Mouse (Mus musculus) naive thymus-derived CD4-positive, alpha-beta T cell, adult 2 months (primary cell): Measurements from ENCODE around the gene Cflar.
"Not testable (repeated sequence)": the region's sequence is repeated elsewhere in the genome, so short reads cannot be mapped to it uniquely, and the experiment has no call there.

Experiments
- DNase-seq: peaks from one replicate; pipeline ENCODE4 v3.0.0-alpha.2; 2011; ENCODE audit warnings: low read depth

Cflar gene

GRCm38 (mm10) chr1:58775361-58775760 lies 64.1 kb downstream of the Cflar start:
- DNase-seq = no peak

GRCm38 (mm10) chr1:58777583-58777982 lies 66.3 kb downstream of the Cflar start:
- no peak for DNase-seq

GRCm38 (mm10) chr1:58778226-58778625 lies 66.9 kb downstream of the Cflar start:
- peak; percentile 72 for DNase-seq

GRCm38 (mm10) chr1:58786276-58786675 lies 75.0 kb downstream of the Cflar start:
- no peak for DNase-seq

- no peak for DNase-seq
Observed at GRCm38 (mm10) chr1:58788410-58788809, 77.1 kb downstream of the Cflar start.

GRCm38 (mm10) chr1:58794705-58795104 lies 83.4 kb downstream of the Cflar start:
- no peak for DNase-seq

GRCm38 (mm10) chr1:58795291-58796058 lies 84.2 kb downstream of the Cflar start, which contains the start of gene Casp8:
TSS of gene Casp8 (plus strand) at chr1:58795374.
- peak; percentile 78 for DNase-seq

- DNase-seq = no peak
Observed at GRCm38 (mm10) chr1:58796059-58796363, 84.7 kb downstream of the Cflar start.

- DNase-seq = peak; percentile 36
Observed at GRCm38 (mm10) chr1:58796853-58797252, 85.5 kb downstream of the Cflar start.

- DNase-seq = peak; percentile 86
Observed at GRCm38 (mm10) chr1:58797370-58797769, 86.1 kb downstream of the Cflar start.

- DNase-seq = no peak
Observed at GRCm38 (mm10) chr1:58798911-58799310, 87.6 kb downstream of the Cflar start.

GRCm38 (mm10) chr1:58800644-58801043 lies 89.3 kb downstream of the Cflar start:
- not testable (repeated sequence) for DNase-seq

- peak; percentile 62 for DNase-seq
Observed at GRCm38 (mm10) chr1:58801558-58802285, 90.4 kb downstream of the Cflar start.

- peak; percentile 78 for DNase-seq
Observed at GRCm38 (mm10) chr1:58802322-58803273, 91.3 kb downstream of the Cflar start.

- peak; percentile 37 for DNase-seq
Observed at GRCm38 (mm10) chr1:58803531-58803930, 92.2 kb downstream of the Cflar start.

GRCm38 (mm10) chr1:58806651-58807050 lies 95.3 kb downstream of the Cflar start:
- DNase-seq = peak; percentile 77
